Mouse (Mus musculus) midbrain, embryonic 12.5 days (tissue): ENCODE data around the gene Apol8. TPM values are rescaled to one million over a fixed set of nuclear protein-coding genes. Genes with fewer than 3 reads are reported as not detected.

Source experiments
- ATAC-seq: fragments of 200-750 bp; cut with Nextera tagmentation; 2 replicates; pipeline ENCODE4 v1.8.0; 2017; ENCODE audit warnings: low read depth, moderate TSS enrichment, moderate library complexity; ENCODE audit not compliant: low FRiP score
- H3K27ac ChIP-seq: fragments of 300-500 bp; sonication (generic); replicated peaks from 2 replicates; pipeline ENCODE4 v1.5.1; 2016; ENCODE audit warnings: mild to moderate bottlenecking
- H3K27me3 ChIP-seq: fragments of 300-500 bp; sonication (generic); 2 replicates; pipeline ENCODE4 v1.6.1; 2016; ENCODE audit warnings: mild to moderate bottlenecking
- H3K36me3 ChIP-seq: fragments of 300-500 bp; sonication (generic); 2 replicates; pipeline ENCODE4 v1.6.1; 2016
- H3K4me1 ChIP-seq: fragments of 300-500 bp; sonication (generic); 2 replicates; pipeline ENCODE4 v1.6.1; 2016
- H3K4me2 ChIP-seq: fragments of 300-500 bp; sonication (generic); replicated peaks from 2 replicates; pipeline ENCODE4 v1.6.1; 2016; ENCODE audit warnings: mild to moderate bottlenecking, moderate library complexity
- H3K4me3 ChIP-seq: fragments of 300-500 bp; sonication (generic); 2 replicates; pipeline ENCODE4 v1.5.1; 2016; ENCODE audit warnings: mild to moderate bottlenecking
- H3K9ac ChIP-seq: fragments of 300-500 bp; sonication (generic); replicated peaks from 2 replicates; pipeline ENCODE4 v1.6.1; 2016; ENCODE audit warnings: mild to moderate bottlenecking, moderate library complexity
- H3K9me3 ChIP-seq: fragments of 300-500 bp; sonication (generic); 2 replicates; pipeline ENCODE4 v1.6.1; 2016; ENCODE audit warnings: mild to moderate bottlenecking
- WGBS: fragments of 180-500 bp; shearing (Covaris S2); methylation state at CpG from one replicate; pipeline ENCODE4 v1.1.7; 2016; 5-methylcytosine and 5-hydroxymethylcytosine counted together
- polyA plus RNA-seq: library from polyadenylated mRNA; unstranded; fragments of >200 nt; fragmentation: Nextera tagmentation; extraction: Ambion mirVana; gene quantifications from 2 replicates; pipeline ENCODE4 v1.2.1, GENCODE M21; 2016

The Apol8 gene
- polyA plus RNA-seq, 1 experiment from 2014 or later: 0.40 TPM

- no peaks in the 10 kb centered on the region for H3K27me3 ChIP-seq
- WGBS: 81% methylated on average over 22 of the region's 22 CpGs
- ATAC-seq: no peak
- no peak overlapping the region for H3K4me3 ChIP-seq
- peaks cover 53% of the 10 kb centered on the region for H3K36me3 ChIP-seq
- H3K9me3 ChIP-seq: no peaks in the 10 kb centered on the region
- H3K27ac ChIP-seq: no peak overlapping the region
- H3K9ac ChIP-seq: no peak overlapping the region
- no peak overlapping the region for H3K4me2 ChIP-seq
- no peaks in the 10 kb centered on the region for H3K4me1 ChIP-seq
These were observed 5.0 kb upstream of the Apol8 start for GRCm38 (mm10) chr15:77761561-77762380.

DNA sequence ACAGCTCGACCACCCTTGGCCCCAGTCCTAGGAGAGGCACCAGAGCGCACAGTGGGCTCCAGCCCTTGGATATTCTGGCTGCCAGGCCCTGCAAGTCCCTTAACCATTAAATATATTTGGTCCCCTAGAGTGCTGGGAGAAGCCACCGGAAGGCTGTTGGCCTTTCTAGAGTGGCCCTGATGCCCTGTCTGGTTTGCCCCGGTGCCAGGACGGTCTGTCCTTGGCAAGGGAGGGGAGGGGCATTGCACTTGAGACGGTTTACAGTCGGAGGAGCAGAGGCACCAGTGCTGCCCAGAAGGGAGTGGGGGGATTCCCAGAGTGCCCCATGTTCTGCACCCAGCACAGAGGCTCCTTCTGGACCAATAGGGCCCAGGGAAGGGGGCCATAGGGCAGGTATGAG, 4.3 kb upstream of the Apol8 start:
- 88% methylated on average over 7 of the region's 7 CpGs for WGBS
- Histone ChIP-seq H3K4me2 (no peak overlapping the region), H3K27me3 (0 out of 2 replicates have a peak, but pooled peaks cover 1% of the 10 kb centered on the region), H3K27ac (no peak overlapping the region), H3K9ac (no peak overlapping the region), H3K36me3 (peaks cover 46% of the 10 kb centered on the region), H3K4me3 (no peak overlapping the region), H3K4me1 (no peaks in the 10 kb centered on the region), H3K9me3 (no peaks in the 10 kb centered on the region)
- ATAC-seq: no peak

GRCm38 (mm10) chr15:77760037-77760436, 3.2 kb upstream of the Apol8 start:
- no peaks in the 10 kb centered on the region for H3K9me3 ChIP-seq
- WGBS: 86% methylated on average over 14 of the region's 16 CpGs
- H3K4me1 ChIP-seq: no peaks in the 10 kb centered on the region
- H3K4me3 ChIP-seq: no peak overlapping the region
- no peak overlapping the region for H3K4me2 ChIP-seq
- no peak overlapping the region for H3K9ac ChIP-seq
- ATAC-seq: no peak
- no peak overlapping the region for H3K27ac ChIP-seq
- H3K27me3 ChIP-seq: 0 out of 2 replicates have a peak, but pooled peaks cover 3% of the 10 kb centered on the region
- peaks cover 36% of the 10 kb centered on the region for H3K36me3 ChIP-seq

GRCm38 (mm10) chr15:77757586-77758226, 903 bp upstream of the Apol8 start:
- Histone ChIP-seq H3K4me3 (no peak overlapping the region), H3K9ac (no peak overlapping the region), H3K4me2 (no peak overlapping the region), H3K36me3 (peaks cover 14% of the 10 kb centered on the region), H3K27ac (no peak overlapping the region), H3K4me1 (no peaks in the 10 kb centered on the region), H3K9me3 (no peaks in the 10 kb centered on the region), H3K27me3 (0 out of 2 replicates have a peak, but pooled peaks cover 3% of the 10 kb centered on the region)
- WGBS: 83% methylated on average over 4 of the region's 4 CpGs
- no peak for ATAC-seq

GRCm38 (mm10) chr15:77756081-77756480, 722 bp downstream of the Apol8 start:
- no peak for ATAC-seq
- Histone ChIP-seq H3K4me1 (no peaks in the 10 kb centered on the region), H3K36me3 (peaks cover 2% of the 10 kb centered on the region; the same call in 1 of the 2 replicates), H3K4me3 (no peak overlapping the region), H3K4me2 (no peak overlapping the region), H3K9me3 (no peaks in the 10 kb centered on the region), H3K27ac (no peak overlapping the region), H3K27me3 (0 out of 2 replicates have a peak, but pooled peaks cover 3% of the 10 kb centered on the region), H3K9ac (no peak overlapping the region)
- 70% methylated on average over 2 of the region's 2 CpGs for WGBS

GRCm38 (mm10) chr15:77755132-77755531, 1.7 kb downstream of the Apol8 start:
- Histone ChIP-seq H3K9me3 (no peaks in the 10 kb centered on the region), H3K4me1 (no peaks in the 10 kb centered on the region), H3K9ac (no peak overlapping the region), H3K27me3 (0 out of 2 replicates have a peak, but pooled peaks cover 3% of the 10 kb centered on the region), H3K27ac (no peak overlapping the region), H3K36me3 (no peaks in the 10 kb centered on the region), H3K4me2 (no peak overlapping the region), H3K4me3 (no peak overlapping the region)
- no peak for ATAC-seq
- 50% methylated on average over 1 of the region's 2 CpGs for WGBS

GRCm38 (mm10) chr15:77752443-77752842, 4.4 kb downstream of the Apol8 start:
- Histone ChIP-seq H3K4me2 (no peak overlapping the region), H3K9me3 (no peaks in the 10 kb centered on the region), H3K9ac (no peak overlapping the region), H3K27me3 (0 out of 2 replicates have a peak, but pooled peaks cover 3% of the 10 kb centered on the region), H3K4me3 (no peak overlapping the region), H3K36me3 (no peaks in the 10 kb centered on the region), H3K4me1 (no peaks in the 10 kb centered on the region), H3K27ac (no peak overlapping the region)
- 60% methylated on average over 11 of the region's 11 CpGs for WGBS
- no peak for ATAC-seq

- Histone ChIP-seq H3K36me3 (no peaks in the 10 kb centered on the region), H3K4me3 (no peak overlapping the region), H3K27ac (no peak overlapping the region), H3K4me1 (no peaks in the 10 kb centered on the region), H3K9me3 (no peaks in the 10 kb centered on the region), H3K27me3 (no peaks in the 10 kb centered on the region), H3K4me2 (no peak overlapping the region), H3K9ac (no peak overlapping the region)
- WGBS: 30% methylated on average over 1 of the region's 1 CpGs
- no peak for ATAC-seq
These were observed 6.3 kb downstream of the Apol8 start for GRCm38 (mm10) chr15:77750461-77750860.

DNA sequence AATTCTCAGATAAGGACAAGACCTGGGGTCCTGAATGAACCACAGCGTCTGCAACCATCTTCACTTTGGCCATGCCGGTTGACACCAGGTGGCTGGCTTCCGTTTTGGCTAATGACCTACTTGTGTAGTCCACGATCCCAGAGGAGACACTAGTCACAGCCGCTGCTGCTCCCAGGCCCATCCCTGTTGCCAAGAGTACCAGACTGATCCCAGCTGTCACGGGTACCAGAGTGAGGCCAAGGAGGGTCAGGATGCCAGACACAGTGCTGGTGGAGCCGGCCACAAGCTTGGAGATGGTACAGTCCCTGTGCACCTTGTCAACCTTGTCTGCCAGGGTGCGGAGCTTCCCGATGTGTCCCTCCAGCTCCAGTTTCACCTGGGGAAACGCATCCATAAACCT, 7.1 kb downstream of the Apol8 start:
- H3K4me2 ChIP-seq: no peak overlapping the region
- H3K36me3 ChIP-seq: no peaks in the 10 kb centered on the region
- 89% methylated on average over 10 of the region's 10 CpGs for WGBS
- H3K9me3 ChIP-seq: no peaks in the 10 kb centered on the region
- H3K4me3 ChIP-seq: no peak overlapping the region
- no peak for ATAC-seq
- no peak overlapping the region for H3K9ac ChIP-seq
- no peak overlapping the region for H3K27ac ChIP-seq
- H3K27me3 ChIP-seq: no peaks in the 10 kb centered on the region
- no peaks in the 10 kb centered on the region for H3K4me1 ChIP-seq

GRCm38 (mm10) chr15:77748414-77748813, 8.4 kb downstream of the Apol8 start:
- no peaks in the 10 kb centered on the region for H3K4me1 ChIP-seq
- no peak for ATAC-seq
- H3K27ac ChIP-seq: no peak overlapping the region
- no peaks in the 10 kb centered on the region for H3K9me3 ChIP-seq
- WGBS: 92% methylated on average over 3 of the region's 3 CpGs
- H3K9ac ChIP-seq: no peak overlapping the region
- no peak overlapping the region for H3K4me2 ChIP-seq
- no peaks in the 10 kb centered on the region for H3K36me3 ChIP-seq
- H3K27me3 ChIP-seq: no peaks in the 10 kb centered on the region
- H3K4me3 ChIP-seq: no peak overlapping the region

- Histone ChIP-seq H3K9ac (no peak overlapping the region), H3K27ac (no peak overlapping the region), H3K27me3 (no peaks in the 10 kb centered on the region), H3K9me3 (no peaks in the 10 kb centered on the region), H3K4me3 (no peak overlapping the region), H3K4me2 (no peak overlapping the region), H3K36me3 (no peaks in the 10 kb centered on the region), H3K4me1 (no peaks in the 10 kb centered on the region)
- ATAC-seq: no peak
- 93% methylated on average over 1 of the region's 1 CpGs for WGBS
These were observed 10.5 kb downstream of the Apol8 start for GRCm38 (mm10) chr15:77746326-77746725.

DNA sequence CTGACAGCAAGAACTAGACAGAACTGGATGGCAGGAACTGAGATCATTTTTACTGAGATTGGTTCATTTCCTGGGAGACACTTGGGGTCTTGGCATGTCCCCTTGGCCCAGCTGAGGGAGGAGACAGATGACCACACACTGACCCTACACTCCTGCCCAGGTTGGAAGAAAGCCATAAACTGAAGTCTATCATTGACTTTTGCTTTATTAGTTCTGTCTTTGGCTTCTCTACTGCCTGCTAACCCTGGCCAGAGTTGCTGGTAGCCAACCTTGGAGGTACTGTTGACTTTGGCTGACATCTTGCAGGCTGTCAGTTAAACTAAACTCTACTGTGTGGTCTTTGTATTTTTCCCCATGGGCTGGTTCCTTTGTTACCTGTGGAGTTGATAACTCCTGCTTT, 11.7 kb downstream of the Apol8 start:
- ATAC-seq: no peak
- no peaks in the 10 kb centered on the region for H3K36me3 ChIP-seq
- H3K4me1 ChIP-seq: no peaks in the 10 kb centered on the region

More for the DNA sequence above, 11.7 kb downstream of the Apol8 start:
- Histone ChIP-seq H3K4me3 (no peak overlapping the region), H3K4me2 (no peak overlapping the region), H3K27ac (no peak overlapping the region), H3K9me3 (no peaks in the 10 kb centered on the region), H3K9ac (no peak overlapping the region), H3K27me3 (no peaks in the 10 kb centered on the region)
